ENCODE assay signal across 22 mouse cellular contexts in genomic region chr11:97671177-97671527, GRCm38 (mm10). TPM values are rescaled to one million over a fixed set of nuclear protein-coding genes. Genes with fewer than 3 reads are reported as not detected.
DNase-seq lines count a peak whose midpoint lies in the region; ATAC-seq and TF ChIP-seq lines count a peak whose summit lies in the region.
"Had no signal": no experiment of that assay in that cellular context is flagged by ENCODE, and none has a peak within 500 bp of the region (broad histone marks: within the 10 kb centered on the region; RNA-seq: fewer than 3 reads in every experiment).

No protein-coding gene starts in this region.

- no peak overlapping the region for H3K4me2 ChIP-seq in heart, embryonic 15.5 days
- no peak overlapping the region for H3K4me2 ChIP-seq in embryonic facial prominence, embryonic 12.5 days (replicated peaks)
- H3K4me2 ChIP-seq: liver, embryonic 11.5 days; neural tube, embryonic 13.5 days had no signal

- DNase-seq in heart, adult 18-20 months: no peak
- no peak for DNase-seq in right cerebral cortex, postnatal 25 days
- no peak for DNase-seq in lung, postnatal 36 days
- DNase-seq: adrenal gland, adult 2 months; cerebellum, adult 11-12 months; cerebellum, postnatal 14 days; forebrain, postnatal 0 days; kidney, adult 9 months; liver, postnatal 0 days; right cerebral cortex, postnatal 4 days; thymus, postnatal 25 days had no signal

- 65% methylated on average over 2 of the region's 2 CpGs for WGBS in heart, embryonic 15.5 days
- 32% methylated on average over 2 of the region's 2 CpGs for WGBS in embryonic facial prominence, embryonic 12.5 days

- peaks cover 33% of the 10 kb centered on the region for H3K4me1 ChIP-seq in heart, embryonic 15.5 days (replicated peaks)
- H3K4me1 ChIP-seq in E14TG2a.4 (replicated peaks; ENCODE audit: low read depth, low read length) (peaks cover 100% of the 10 kb centered on the region), ES-Bruce4 (ENCODE audit: control insufficient read depth, insufficient read depth, low read length) (peaks cover 29% of the 10 kb centered on the region)
- H3K4me1 ChIP-seq in embryonic facial prominence, embryonic 12.5 days: peaks cover 25% of the 10 kb centered on the region

- H3K36me3 ChIP-seq in heart, embryonic 15.5 days: peaks cover 80% of the 10 kb centered on the region
- peaks cover 100% of the 10 kb centered on the region for H3K36me3 ChIP-seq in E14TG2a.4 (ENCODE audit: insufficient read depth, low read length)
- peaks cover 51% of the 10 kb centered on the region for H3K36me3 ChIP-seq in ES-Bruce4 (ENCODE audit: control insufficient read depth, insufficient read depth, low read length, poor library complexity, severe bottlenecking)
- peaks cover 94% of the 10 kb centered on the region for H3K36me3 ChIP-seq in embryonic facial prominence, embryonic 12.5 days

- H3K9ac ChIP-seq in heart, embryonic 15.5 days: peak overlapping the region; percentile 40
- H3K9ac ChIP-seq in ES-Bruce4 (ENCODE audit: low read depth, poor library complexity, severe bottlenecking): no peak overlapping the region
- H3K9ac ChIP-seq in embryonic facial prominence, embryonic 12.5 days: no peak overlapping the region
- H3K9ac ChIP-seq: forebrain, postnatal 0 days; liver, postnatal 0 days; neural tube, embryonic 13.5 days had no signal

- no peak overlapping the region for H3K27ac ChIP-seq in heart, embryonic 15.5 days
- H3K27ac ChIP-seq in ES-Bruce4 (ENCODE audit: insufficient read depth, low read length): peak overlapping the region; percentile 95
- H3K27ac ChIP-seq in embryonic facial prominence, embryonic 12.5 days: peak overlapping the region; percentile 38
- H3K27ac ChIP-seq: layer of hippocampus, adult 2 months; midbrain, embryonic 10.5 days; neural tube, embryonic 13.5 days had no signal

- TF ChIP-seq EP300 in ES-Bruce4 (IDR thresholded peaks at IDR 0.05; ENCODE audit: insufficient read depth, low read depth, low read length): peak; percentile 93

- H3K27me3 ChIP-seq in heart, embryonic 15.5 days: no peaks in the 10 kb centered on the region
- H3K27me3 ChIP-seq in E14TG2a.4 (ENCODE audit: insufficient read depth, low read length) (no peaks in the 10 kb centered on the region), ES-Bruce4 (ENCODE audit: control insufficient read depth, insufficient read depth, low read length, poor library complexity, severe bottlenecking) (no peaks in the 10 kb centered on the region)
- no peaks in the 10 kb centered on the region for H3K27me3 ChIP-seq in embryonic facial prominence, embryonic 12.5 days
- H3K27me3 ChIP-seq: neural tube, embryonic 13.5 days had no signal

- TF ChIP-seq POLR2A in ES-Bruce4 (IDR thresholded peaks at IDR 0.05; ENCODE audit: insufficient read depth, low read length): no peak

- H3K9me3 ChIP-seq in heart, embryonic 15.5 days (replicated peaks): no peaks in the 10 kb centered on the region
- H3K9me3 ChIP-seq in E14TG2a.4 (ENCODE audit: low read length): no peaks in the 10 kb centered on the region
- H3K9me3 ChIP-seq in ES-Bruce4 (replicated peaks; ENCODE audit: control insufficient read depth, insufficient read depth, low read length, poor library complexity, severe bottlenecking): no peaks in the 10 kb centered on the region
- no peaks in the 10 kb centered on the region for H3K9me3 ChIP-seq in embryonic facial prominence, embryonic 12.5 days
- H3K9me3 ChIP-seq: midbrain, embryonic 10.5 days; neural tube, embryonic 13.5 days had no signal

- ATAC-seq in heart, embryonic 15.5 days (replicated peaks; ENCODE audit: insufficient number of reproducible peaks, insufficient read depth, low FRiP score, low read depth): no peak
- ATAC-seq in embryonic facial prominence, embryonic 12.5 days (ENCODE audit: insufficient number of reproducible peaks, insufficient read depth, low FRiP score, low TSS enrichment): no peak
- ATAC-seq: forebrain, postnatal 0 days; liver, postnatal 0 days; lung, postnatal 0 days; midbrain, embryonic 16.5 days had no signal

- no peak overlapping the region for H3K4me3 ChIP-seq in heart, embryonic 15.5 days
- H3K4me3 ChIP-seq in E14TG2a.4 (replicated peaks; ENCODE audit: low read length) (peak overlapping the region; percentile 90), ES-Bruce4 (ENCODE audit: low read depth, low read length) (no peak overlapping the region)
- no peak overlapping the region for H3K4me3 ChIP-seq in embryonic facial prominence, embryonic 12.5 days
- H3K4me3 ChIP-seq: layer of hippocampus, adult 2 months; midbrain, embryonic 10.5 days; myocyte; neural tube, embryonic 13.5 days had no signal

- TF ChIP-seq CTCF in E14TG2a.4 (conservative IDR thresholded peaks at IDR 0.05; ENCODE audit: low read length) (no peak), ES-Bruce4 (IDR thresholded peaks at IDR 0.05; ENCODE audit: low read depth, low read length) (no peak)

RNA-seq across cellular contexts. Expression of gene Mllt6, which starts 7.9 kb away (rescaled TPM):
- 2.2 and 2.3 TPM in 2 replicates for polyA plus RNA-seq in heart, embryonic 15.5 days (2015; fragmentation: Nextera tagmentation; extraction: Ambion mirVana)
- total RNA-seq in heart, adult 18-20 months (2021): 10 to 100 TPM; 59.5 to 60.0 TPM
- polyA plus RNA-seq in ES-Bruce4 (2011; ENCODE audit: insufficient read depth, insufficient read length, low read depth, missing spikeins): 23.7 and 25.2 TPM in 2 replicates
- 3.2 and 3.4 TPM in 2 replicates for polyA plus RNA-seq in embryonic facial prominence, embryonic 12.5 days (2016; fragmentation: Nextera tagmentation; extraction: Ambion mirVana)

RNA-seq across cellular contexts. Expression of gene Cisd3, which starts 14.5 kb away (rescaled TPM):
- 60.7 and 69.4 TPM in 2 replicates for polyA plus RNA-seq in heart, embryonic 15.5 days (2015; fragmentation: Nextera tagmentation; extraction: Ambion mirVana)
- 100 to 1,000 TPM; 134 to 145 TPM for total RNA-seq in heart, adult 18-20 months (2021)
- polyA plus RNA-seq in ES-Bruce4 (2011; ENCODE audit: insufficient read depth, insufficient read length, low read depth, missing spikeins): 62.3 and 77.2 TPM in 2 replicates
- 11.6 and 13.7 TPM in 2 replicates for polyA plus RNA-seq in embryonic facial prominence, embryonic 12.5 days (2016; fragmentation: Nextera tagmentation; extraction: Ambion mirVana)

RNA-seq across cellular contexts. Expression of gene Pcgf2, which starts 29.1 kb away (rescaled TPM):
- 10.9 and 11.5 TPM in 2 replicates for polyA plus RNA-seq in heart, embryonic 15.5 days (2015; fragmentation: Nextera tagmentation; extraction: Ambion mirVana)
- total RNA-seq in heart, adult 18-20 months (2021): 1 to 10 TPM; 4.8 to 4.9 TPM
- polyA plus RNA-seq in ES-Bruce4 (2011; ENCODE audit: insufficient read depth, insufficient read length, low read depth, missing spikeins): 74.6 and 84.0 TPM in 2 replicates
- 20.6 and 21.6 TPM in 2 replicates for polyA plus RNA-seq in embryonic facial prominence, embryonic 12.5 days (2016; fragmentation: Nextera tagmentation; extraction: Ambion mirVana)

RNA-seq across cellular contexts. Expression of gene Psmb3, which starts 32.0 kb away (rescaled TPM):
- 337 and 364 TPM in 2 replicates for polyA plus RNA-seq in heart, embryonic 15.5 days (2015; fragmentation: Nextera tagmentation; extraction: Ambion mirVana)
- 100 to 1,000 TPM; 135 to 150 TPM for total RNA-seq in heart, adult 18-20 months (2021)
- polyA plus RNA-seq in ES-Bruce4 (2011; ENCODE audit: insufficient read depth, insufficient read length, low read depth, missing spikeins): 296 and 332 TPM in 2 replicates
- 447 and 479 TPM in 2 replicates for polyA plus RNA-seq in embryonic facial prominence, embryonic 12.5 days (2016; fragmentation: Nextera tagmentation; extraction: Ambion mirVana)

RNA-seq across cellular contexts. Expression of gene Epop, which starts 41.6 kb away (rescaled TPM):
- polyA plus RNA-seq in heart, embryonic 15.5 days (2015; fragmentation: Nextera tagmentation; extraction: Ambion mirVana): 0.71 and 1.1 TPM in 2 replicates
- 1 to 10 TPM in 1 of 2 experiments, under 1 TPM in 1; 0.84 to 1.1 TPM for total RNA-seq in heart, adult 18-20 months (2021)
- polyA plus RNA-seq in ES-Bruce4 (2011; ENCODE audit: insufficient read depth, insufficient read length, low read depth, missing spikeins): 39.3 and 44.1 TPM in 2 replicates
- polyA plus RNA-seq in embryonic facial prominence, embryonic 12.5 days (2016; fragmentation: Nextera tagmentation; extraction: Ambion mirVana): 15.3 and 16.4 TPM in 2 replicates
